Mouse (Mus musculus) forebrain, embryonic 13.5 days (tissue): ENCODE data around the gene Pld6. TPM values are rescaled to one million over a fixed set of nuclear protein-coding genes. Genes with fewer than 3 reads are reported as not detected.
A peak's percentile ranks its signal among the peaks of the same experiment; 100 is the strongest.

Experiments used
- ATAC-seq: fragments of 200-750 bp; cut with Nextera tagmentation; 2 replicates; pipeline ENCODE4 v1.8.0; 2017
- H3K27ac ChIP-seq: fragments of 300-500 bp; sonication (generic); 2 replicates; pipeline ENCODE4 v1.5.1; 2015; ENCODE audit warnings: inconsistent platforms, mild to moderate bottlenecking, moderate library complexity
- H3K27me3 ChIP-seq: fragments of 300-500 bp; sonication (generic); 2 replicates; pipeline ENCODE4 v1.6.1; 2015; ENCODE audit warnings: mild to moderate bottlenecking, inconsistent platforms
- H3K36me3 ChIP-seq: fragments of 300-500 bp; sonication (generic); 2 replicates; pipeline ENCODE4 v1.6.1; 2015; ENCODE audit warnings: mild to moderate bottlenecking, inconsistent platforms; ENCODE audit not compliant: poor library complexity, severe bottlenecking
- H3K4me1 ChIP-seq: fragments of 300-500 bp; sonication (generic); 2 replicates; pipeline ENCODE4 v1.6.1; 2015; ENCODE audit warnings: inconsistent platforms
- H3K4me2 ChIP-seq: fragments of 300-500 bp; sonication (generic); 2 replicates; pipeline ENCODE4 v1.6.1; 2015; ENCODE audit warnings: inconsistent platforms, mild to moderate bottlenecking, moderate library complexity
- H3K4me3 ChIP-seq: fragments of 300-500 bp; sonication (generic); 2 replicates; pipeline ENCODE4 v1.5.1; 2015; ENCODE audit warnings: mild to moderate bottlenecking, inconsistent platforms
- H3K9ac ChIP-seq: fragments of 300-500 bp; sonication (generic); 2 replicates; pipeline ENCODE4 v1.6.1; 2015; ENCODE audit warnings: mild to moderate bottlenecking, inconsistent platforms
- H3K9me3 ChIP-seq: fragments of 300-500 bp; sonication (generic); replicated peaks from 2 replicates; pipeline ENCODE4 v1.6.1; 2016; ENCODE audit warnings: inconsistent platforms
- WGBS: fragments of 180-500 bp; shearing (Covaris S2); methylation state at CpG from one replicate; pipeline ENCODE4 v1.1.7; 2015; 5-methylcytosine and 5-hydroxymethylcytosine counted together
- polyA plus RNA-seq: library from polyadenylated mRNA; unstranded; fragments of >200 nt; fragmentation: Nextera tagmentation; extraction: Ambion mirVana; gene quantifications from 2 replicates; pipeline ENCODE4 v1.2.1, GENCODE M21; 2015

Pld6 gene
- polyA plus RNA-seq, 1 experiment from 2014 or later: 2.2 TPM

DNA sequence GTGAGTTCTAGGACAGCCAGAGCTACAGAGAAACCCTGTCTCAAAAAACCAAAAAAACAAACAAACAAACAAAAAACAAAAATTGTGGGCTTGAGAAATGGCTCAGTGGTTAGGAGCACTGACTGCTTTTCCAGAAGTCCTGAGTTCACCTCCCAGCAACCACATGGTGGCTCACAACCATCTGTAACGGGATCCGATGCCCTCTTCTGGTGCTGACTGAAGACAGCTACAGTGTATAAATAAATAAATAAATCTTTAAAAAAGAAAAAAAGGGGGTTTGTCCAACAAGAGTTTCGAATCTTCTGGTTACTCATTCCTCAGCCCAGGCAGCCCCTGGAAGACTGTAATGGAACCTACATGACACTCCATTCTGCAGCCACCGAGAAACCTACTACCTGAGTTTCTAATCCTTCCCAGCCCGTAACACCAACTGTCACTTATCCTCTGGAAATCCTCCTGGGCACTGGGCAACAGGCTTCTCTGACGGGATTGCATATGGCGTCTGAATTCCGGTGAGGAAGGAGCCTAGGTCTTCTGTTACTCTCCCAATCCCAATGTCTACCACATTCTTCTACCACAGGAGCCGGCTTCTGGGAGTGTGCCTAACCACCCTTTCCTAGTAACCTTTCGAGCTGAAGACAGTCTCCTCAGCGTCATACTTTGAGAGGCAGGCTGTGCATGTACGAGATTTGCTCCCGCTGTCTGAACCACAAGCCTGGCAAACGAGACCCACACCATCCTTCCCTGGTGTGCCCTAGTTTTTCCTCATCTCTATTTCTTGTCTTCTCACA, 20.9 kb upstream of the Pld6 start:
- Histone ChIP-seq H3K4me3 (peak overlapping the region; percentile 83), H3K4me1 (peaks cover 12% of the 10 kb centered on the region), H3K9ac (peak overlapping the region; percentile 80), H3K4me2 (peak overlapping the region; percentile 88), H3K36me3 (peaks cover 44% of the 10 kb centered on the region), H3K9me3 (no peaks in the 10 kb centered on the region), H3K27me3 (no peaks in the 10 kb centered on the region), H3K27ac (no peak overlapping the region)
- no peak for ATAC-seq
- WGBS: 76% methylated on average over 14 of the region's 14 CpGs

DNA sequence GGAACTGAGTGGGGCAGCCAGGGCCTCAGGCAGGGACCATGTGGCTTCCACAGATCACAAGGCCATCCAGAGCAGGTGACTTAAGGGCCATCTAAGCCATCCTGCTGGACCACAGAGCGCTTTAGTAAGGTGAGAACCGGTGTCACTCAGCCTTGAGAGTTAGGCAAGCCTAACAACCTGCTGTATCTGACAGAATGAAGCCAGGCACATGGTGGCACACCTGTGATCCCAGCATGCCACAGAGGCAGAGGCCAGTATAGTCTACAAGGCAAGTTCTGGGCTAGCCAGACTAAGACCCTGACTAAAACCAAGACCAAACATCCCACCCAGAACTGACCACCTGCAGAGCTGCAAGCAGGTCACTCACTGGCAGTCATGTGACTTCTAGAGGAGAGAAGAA, 18.2 kb upstream of the Pld6 start:
- no peaks in the 10 kb centered on the region for H3K9me3 ChIP-seq
- H3K4me1 ChIP-seq: peaks cover 12% of the 10 kb centered on the region

DNA sequence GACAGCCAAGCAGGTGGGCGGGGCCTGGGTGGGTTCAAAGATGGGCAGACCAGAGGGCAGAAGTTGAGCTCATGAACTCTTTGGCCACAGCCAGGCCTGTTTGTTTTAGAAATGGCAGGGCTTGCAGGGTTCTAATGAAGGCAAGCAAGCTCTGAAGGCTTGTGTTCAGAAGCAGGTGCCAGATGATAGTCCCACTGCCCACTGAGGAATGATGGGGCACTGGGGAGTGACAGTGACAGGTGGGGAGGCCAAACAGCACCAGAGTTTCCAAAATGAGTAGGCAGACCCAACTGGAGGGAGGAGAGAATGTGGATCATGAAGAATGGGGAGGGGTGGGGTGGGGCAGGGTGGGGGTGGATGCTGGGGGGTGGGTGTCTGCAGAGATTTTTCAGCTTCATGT, 17.8 kb upstream of the Pld6 start:
- Histone ChIP-seq H3K4me1 (peaks cover 12% of the 10 kb centered on the region), H3K9me3 (no peaks in the 10 kb centered on the region), H3K36me3 (peaks cover 76% of the 10 kb centered on the region), H3K27me3 (no peaks in the 10 kb centered on the region), H3K4me3 (no peak overlapping the region), H3K27ac (no peak overlapping the region), H3K4me2 (no peak overlapping the region), H3K9ac (no peak overlapping the region)
- 84% methylated on average over 1 of the region's 1 CpGs for WGBS
- ATAC-seq: no peak

More for the DNA sequence above, 18.2 kb upstream of the Pld6 start:
- Histone ChIP-seq H3K36me3 (peaks cover 72% of the 10 kb centered on the region), H3K4me3 (no peak overlapping the region), H3K27me3 (no peaks in the 10 kb centered on the region), H3K27ac (no peak overlapping the region), H3K4me2 (no peak overlapping the region), H3K9ac (no peak overlapping the region)
- no peak for ATAC-seq
- WGBS: 100% methylated on average over 2 of the region's 2 CpGs

DNA sequence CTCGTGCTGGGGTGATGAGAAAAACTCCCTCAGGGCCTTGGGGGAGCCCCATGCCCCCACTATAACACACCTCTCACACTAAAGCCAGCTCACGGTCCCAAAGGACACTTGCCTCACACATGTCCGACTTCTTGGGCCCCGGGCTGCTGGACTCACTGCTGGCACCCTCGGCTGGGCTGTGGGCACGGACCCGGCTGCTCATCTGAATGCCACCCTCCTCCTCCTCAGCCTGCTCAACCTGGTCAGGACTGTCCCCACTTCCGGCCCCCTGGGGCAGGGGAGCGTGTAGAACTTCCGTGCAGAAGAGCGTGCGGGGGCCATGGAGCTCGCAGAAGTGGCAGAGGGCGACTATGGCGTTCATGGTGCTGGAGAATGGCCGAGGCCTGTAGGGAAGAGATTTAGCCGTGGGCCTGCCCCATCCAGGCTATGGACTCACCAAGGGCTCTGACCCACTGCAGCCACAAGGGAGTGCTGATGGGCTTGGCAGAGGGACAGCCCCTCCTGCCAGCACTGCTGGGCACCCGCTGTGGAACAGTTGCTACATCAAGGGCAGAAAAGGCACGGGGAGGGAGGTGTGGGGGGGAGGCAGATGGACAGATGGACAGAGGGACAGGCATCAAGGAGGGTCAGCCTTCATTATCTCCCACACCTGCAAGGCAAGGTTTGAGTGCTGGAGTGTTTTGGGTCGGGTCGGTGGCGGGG, 17.1 kb upstream of the Pld6 start:
- Histone ChIP-seq H3K9ac (no peak overlapping the region), H3K4me2 (no peak overlapping the region), H3K27ac (no peak overlapping the region), H3K9me3 (no peaks in the 10 kb centered on the region), H3K4me1 (peaks cover 12% of the 10 kb centered on the region), H3K27me3 (no peaks in the 10 kb centered on the region), H3K4me3 (no peak overlapping the region), H3K36me3 (peaks cover 83% of the 10 kb centered on the region)
- ATAC-seq: no peak
- WGBS: 90% methylated on average over 22 of the region's 22 CpGs

DNA sequence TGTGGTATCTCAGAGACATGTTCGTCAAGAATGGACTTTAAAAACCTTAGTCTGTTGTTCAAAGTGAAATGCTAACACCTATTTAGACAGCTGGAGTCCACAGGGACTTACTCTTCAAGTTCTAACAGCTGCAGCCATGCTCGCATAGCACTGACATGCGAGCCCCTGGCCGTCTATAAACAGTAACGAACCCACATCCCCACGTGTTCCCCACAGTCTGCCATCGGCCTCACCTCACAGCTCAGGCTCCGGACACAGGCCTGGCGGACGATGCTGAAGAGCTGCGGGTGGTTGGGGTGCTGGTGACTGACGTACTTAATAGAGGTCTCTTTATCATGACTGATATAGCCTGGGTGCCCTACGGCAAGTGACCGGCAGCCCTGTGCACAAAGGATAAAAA, 16.1 kb upstream of the Pld6 start:
- Histone ChIP-seq H3K36me3 (peaks cover 93% of the 10 kb centered on the region), H3K4me2 (no peak overlapping the region), H3K4me3 (no peak overlapping the region), H3K9me3 (no peaks in the 10 kb centered on the region), H3K27me3 (no peaks in the 10 kb centered on the region), H3K9ac (no peak overlapping the region), H3K4me1 (peaks cover 4% of the 10 kb centered on the region), H3K27ac (no peak overlapping the region)
- WGBS: 91% methylated on average over 14 of the region's 14 CpGs
- no peak for ATAC-seq

DNA sequence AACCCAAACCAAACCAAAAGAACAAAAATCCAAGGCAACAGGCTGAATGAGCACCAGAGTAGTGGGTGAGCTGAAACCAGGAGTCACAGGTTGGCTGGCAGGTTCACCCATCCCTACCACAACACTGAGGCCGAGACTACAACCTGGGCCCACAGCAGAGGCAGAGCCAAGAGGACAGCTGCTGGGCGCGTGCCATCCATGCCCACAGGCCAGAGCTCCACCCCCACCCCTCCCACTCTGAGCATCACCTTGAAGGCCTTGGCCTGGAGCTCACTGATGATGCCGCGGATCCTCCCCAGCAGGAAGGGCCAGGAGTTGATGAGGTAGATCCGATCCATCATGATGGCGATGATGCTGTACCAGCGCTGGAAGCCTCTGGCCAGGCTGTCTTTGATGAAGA, 14.4 kb upstream of the Pld6 start:
- WGBS: 97% methylated on average over 8 of the region's 8 CpGs
- H3K4me3 ChIP-seq: no peak overlapping the region
- no peak overlapping the region for H3K9ac ChIP-seq
- no peaks in the 10 kb centered on the region for H3K9me3 ChIP-seq
- no peaks in the 10 kb centered on the region for H3K27me3 ChIP-seq
- no peak for ATAC-seq
- H3K36me3 ChIP-seq: peaks cover 100% of the 10 kb centered on the region
- H3K27ac ChIP-seq: no peak overlapping the region
- no peak overlapping the region for H3K4me2 ChIP-seq
- H3K4me1 ChIP-seq: no peaks in the 10 kb centered on the region

DNA sequence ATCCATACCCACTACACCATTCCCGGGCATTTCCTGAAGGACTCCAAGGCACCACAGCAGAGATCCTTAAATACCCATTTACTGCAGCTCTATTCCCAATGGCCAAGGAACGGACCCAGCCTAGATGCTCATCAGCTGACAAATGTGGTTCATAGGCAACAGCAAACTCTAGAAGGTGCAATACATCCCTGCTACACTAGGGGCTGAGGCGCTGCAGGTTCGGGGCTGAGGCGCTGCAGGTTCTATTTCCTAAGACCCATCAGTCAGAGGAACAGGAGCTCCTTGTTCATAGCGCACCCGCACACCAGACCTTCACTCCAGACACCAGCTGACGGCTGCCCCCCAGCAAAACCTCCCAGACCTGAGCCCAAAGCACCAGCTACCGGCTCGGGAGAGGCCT, 13.0 kb upstream of the Pld6 start:
- Histone ChIP-seq H3K27me3 (no peaks in the 10 kb centered on the region), H3K27ac (no peak overlapping the region), H3K36me3 (peaks cover 100% of the 10 kb centered on the region), H3K9me3 (no peaks in the 10 kb centered on the region), H3K9ac (no peak overlapping the region), H3K4me3 (no peak overlapping the region), H3K4me1 (no peaks in the 10 kb centered on the region), H3K4me2 (no peak overlapping the region)
- no peak for ATAC-seq
- 94% methylated on average over 10 of the region's 10 CpGs for WGBS

DNA sequence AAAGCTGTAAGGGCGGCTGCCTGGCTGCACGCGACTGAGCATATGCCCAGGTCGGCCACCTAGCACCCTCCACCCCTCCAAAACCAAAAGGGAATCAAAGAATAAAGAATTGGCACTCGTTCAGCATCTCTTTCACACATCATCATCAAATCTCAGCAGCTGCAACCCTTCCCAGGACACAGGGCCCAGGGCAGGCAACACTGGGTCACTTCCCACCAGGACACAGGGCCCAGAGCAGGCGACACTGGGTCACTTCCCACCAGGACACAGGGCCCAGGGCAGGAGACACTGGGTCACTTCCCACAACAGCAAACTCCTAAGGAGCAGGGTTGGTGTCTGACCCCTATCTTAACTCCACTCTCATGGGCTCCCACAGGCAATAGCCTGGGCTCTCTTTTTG, 5.9 kb upstream of the Pld6 start:
- Histone ChIP-seq H3K4me1 (no peaks in the 10 kb centered on the region), H3K36me3 (peaks cover 75% of the 10 kb centered on the region), H3K27me3 (0 out of 2 replicates have a peak, but pooled peaks cover 2% of the 10 kb centered on the region), H3K9ac (no peak overlapping the region), H3K27ac (no peak overlapping the region), H3K4me2 (no peak overlapping the region), H3K4me3 (no peak overlapping the region), H3K9me3 (no peaks in the 10 kb centered on the region)
- no peak for ATAC-seq
- 93% methylated on average over 6 of the region's 6 CpGs for WGBS

DNA sequence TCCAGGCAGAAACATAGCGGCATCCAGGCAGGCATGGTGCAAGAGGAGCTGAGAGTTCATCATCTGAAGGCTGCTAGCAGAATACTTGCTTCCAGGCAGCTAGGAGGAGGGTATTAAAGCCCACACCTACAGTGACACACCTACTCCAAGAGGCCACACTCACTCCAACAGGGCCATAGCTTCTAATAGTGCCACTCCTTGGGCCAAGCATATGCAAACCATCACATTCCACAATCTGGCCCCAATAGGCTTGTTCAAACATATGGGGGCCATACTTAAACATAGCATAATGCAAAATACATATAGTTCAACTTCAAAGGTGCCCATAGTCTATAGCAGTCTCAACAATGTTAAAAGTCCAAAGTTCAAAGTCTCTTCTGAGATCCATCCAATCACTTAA, 1.9 kb upstream of the Pld6 start:
- H3K4me1 ChIP-seq: peaks cover 9% of the 10 kb centered on the region
- 96% methylated on average over 1 of the region's 1 CpGs for WGBS
- no peak overlapping the region for H3K9ac ChIP-seq
- no peak overlapping the region for H3K4me2 ChIP-seq
- peaks cover 34% of the 10 kb centered on the region for H3K36me3 ChIP-seq
- no peaks in the 10 kb centered on the region for H3K9me3 ChIP-seq
- 0 out of 2 replicates have a peak, but pooled peaks cover 10% of the 10 kb centered on the region for H3K27me3 ChIP-seq
- ATAC-seq: no peak
- no peak overlapping the region for H3K4me3 ChIP-seq
- H3K27ac ChIP-seq: no peak overlapping the region

DNA sequence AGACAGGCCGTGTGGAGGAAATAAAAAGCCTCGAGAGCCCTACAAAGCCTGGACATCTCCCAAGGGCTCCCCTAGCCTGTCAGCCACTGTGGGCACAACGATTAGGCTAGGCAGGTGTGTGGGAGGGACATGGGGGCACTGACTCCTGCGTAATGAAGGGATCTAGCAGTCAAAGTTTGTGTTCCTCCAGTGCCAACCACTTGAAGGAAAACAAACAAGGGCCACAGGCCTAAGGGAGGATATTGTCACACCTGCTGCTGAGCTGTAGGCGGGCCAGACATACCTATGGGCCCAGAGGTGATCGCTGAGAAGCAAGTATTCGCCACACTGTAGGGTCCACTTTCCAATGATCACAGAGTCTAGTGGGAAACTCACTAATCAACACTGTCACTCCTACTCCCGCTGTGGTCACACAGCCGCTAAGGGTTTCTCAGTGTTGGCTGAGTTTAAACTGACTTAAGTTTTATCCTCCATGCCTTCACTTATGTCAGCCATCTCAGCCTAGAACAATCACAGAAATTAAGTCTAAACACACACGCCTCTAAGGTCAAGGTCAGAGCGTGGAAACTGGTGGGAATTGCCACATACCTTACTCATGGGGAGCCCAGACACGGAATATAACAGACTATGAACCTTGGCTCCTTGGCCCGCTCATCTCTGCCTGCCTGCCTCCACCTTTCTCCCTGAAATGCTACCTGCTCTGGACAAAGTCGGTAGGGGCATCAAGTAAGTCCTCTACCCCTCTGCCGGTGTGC, 824 bp downstream of the Pld6 start:
- H3K27ac ChIP-seq: no peak overlapping the region
- H3K36me3 ChIP-seq: peaks cover 7% of the 10 kb centered on the region
- ATAC-seq: no peak
- H3K4me3 ChIP-seq: peak overlapping the region; percentile 35
- H3K27me3 ChIP-seq: 0 out of 2 replicates have a peak, but pooled peaks cover 10% of the 10 kb centered on the region
- H3K4me1 ChIP-seq: peaks cover 9% of the 10 kb centered on the region
- 59% methylated on average over 15 of the region's 15 CpGs for WGBS
- no peaks in the 10 kb centered on the region for H3K9me3 ChIP-seq
- peak overlapping the region; percentile 58 for H3K9ac ChIP-seq
- H3K4me2 ChIP-seq: peak overlapping the region; percentile 82

DNA sequence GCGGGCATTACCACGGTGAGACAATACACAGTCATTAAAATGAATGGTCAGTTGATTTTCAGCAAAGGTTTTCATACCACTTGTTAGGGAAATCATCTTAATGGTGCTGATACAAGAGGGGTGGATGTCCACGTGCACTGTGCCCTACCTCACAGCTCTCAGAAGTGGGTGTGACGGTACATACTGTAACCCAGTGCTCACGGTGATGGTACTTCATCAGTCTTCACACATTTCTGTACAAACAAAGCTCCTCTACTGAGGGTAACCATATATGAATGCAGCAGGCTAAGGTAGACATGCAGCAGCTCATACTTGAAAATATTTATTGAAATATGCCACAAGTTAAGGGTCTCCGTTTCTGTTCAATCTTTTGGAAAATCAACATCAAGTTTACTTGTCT, 3.9 kb downstream of the Pld6 start:
- H3K4me3 ChIP-seq: no peak overlapping the region
- H3K4me1 ChIP-seq: peaks cover 9% of the 10 kb centered on the region
- peaks cover 4% of the 10 kb centered on the region for H3K36me3 ChIP-seq
- ATAC-seq: no peak
- no peak overlapping the region for H3K27ac ChIP-seq
- no peak overlapping the region for H3K4me2 ChIP-seq
- 88% methylated on average over 6 of the region's 6 CpGs for WGBS
- no peaks in the 10 kb centered on the region for H3K9me3 ChIP-seq
- no peak overlapping the region for H3K9ac ChIP-seq
- 0 out of 2 replicates have a peak, but pooled peaks cover 10% of the 10 kb centered on the region for H3K27me3 ChIP-seq

DNA sequence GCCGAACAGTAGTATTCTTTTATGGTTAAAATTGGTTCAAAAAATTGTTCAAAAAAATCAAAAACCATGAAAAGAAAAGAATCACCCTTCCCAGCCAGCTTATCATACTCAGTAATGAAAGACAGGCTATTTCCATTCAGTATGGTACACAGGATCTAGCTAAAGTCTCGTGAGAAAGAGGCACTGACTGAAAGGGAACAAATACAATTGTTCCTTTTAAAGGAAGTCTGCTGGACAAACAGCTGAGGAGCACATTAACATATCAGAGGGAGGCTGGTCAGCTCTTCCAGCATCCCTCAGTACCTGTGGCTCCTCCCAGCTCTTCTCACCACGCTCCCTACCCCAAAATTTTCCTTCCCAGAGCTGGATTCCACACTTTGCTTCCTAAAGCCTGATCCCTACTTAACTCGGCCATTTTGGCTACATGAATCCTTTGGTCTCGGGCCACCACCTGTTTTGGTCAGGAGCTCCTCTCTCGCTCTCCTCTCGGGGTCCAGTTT, 5.3 kb downstream of the Pld6 start:
- Histone ChIP-seq H3K4me1 (peaks cover 4% of the 10 kb centered on the region; the same call in 1 of the 2 replicates), H3K4me3 (no peak overlapping the region), H3K4me2 (no peak overlapping the region), H3K9me3 (no peaks in the 10 kb centered on the region), H3K27ac (no peak overlapping the region), H3K9ac (no peak overlapping the region), H3K27me3 (0 out of 2 replicates have a peak, but pooled peaks cover 3% of the 10 kb centered on the region), H3K36me3 (peaks cover 17% of the 10 kb centered on the region)
- 56% methylated on average over 7 of the region's 7 CpGs for WGBS
- no peak for ATAC-seq
